Mouse (Mus musculus): Measurements from ENCODE around the gene Dph7.
"Not testable (repeated sequence)": the region's sequence is repeated elsewhere in the genome, so short reads cannot be mapped to it uniquely, and the experiment has no call there.

The Dph7 gene

DNA sequence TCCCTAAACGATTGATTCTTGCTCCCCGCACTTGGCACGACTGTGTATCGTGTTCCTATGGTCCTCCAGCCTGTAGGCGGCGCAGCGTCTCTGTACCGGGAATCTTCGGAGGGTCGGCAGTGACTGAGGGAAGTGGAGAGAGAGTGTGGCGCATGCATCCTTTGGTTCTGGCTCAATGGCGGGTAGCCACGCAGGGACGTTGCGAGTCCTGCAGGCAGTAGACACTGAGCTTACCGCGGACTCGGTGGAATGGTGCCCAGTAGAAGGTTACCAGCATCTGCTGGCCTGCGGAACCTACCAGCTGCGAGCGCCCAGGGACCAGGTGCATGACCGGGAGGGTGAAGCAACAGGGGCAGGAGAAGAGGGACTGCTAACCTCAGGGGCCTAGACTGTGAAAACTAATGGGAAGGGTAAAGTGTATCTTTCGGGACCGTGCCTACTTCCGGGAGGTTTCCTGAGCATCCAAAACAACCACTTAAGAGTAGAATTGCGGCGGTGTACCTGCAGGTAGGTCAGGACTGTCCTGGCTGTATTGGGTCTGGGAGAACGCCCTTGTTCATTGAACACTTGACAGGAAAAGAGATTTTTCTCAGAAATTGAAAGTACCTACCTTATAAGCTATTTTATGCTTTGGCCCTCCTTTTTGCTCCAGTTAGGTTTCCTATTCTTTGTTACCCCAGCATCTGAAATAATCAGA lies at the start of gene Dph7:
Gene Dph7, plus strand, starts transcription at position 97 of the 697 bp plus-strand sequence.
- in situ Hi-C loops (cut with MboI, MseI), result loop anchor here (10.0 kb wide), 1 partner anchor 1962 kb away; no protein-coding TSS in a partner anchor

DNA sequence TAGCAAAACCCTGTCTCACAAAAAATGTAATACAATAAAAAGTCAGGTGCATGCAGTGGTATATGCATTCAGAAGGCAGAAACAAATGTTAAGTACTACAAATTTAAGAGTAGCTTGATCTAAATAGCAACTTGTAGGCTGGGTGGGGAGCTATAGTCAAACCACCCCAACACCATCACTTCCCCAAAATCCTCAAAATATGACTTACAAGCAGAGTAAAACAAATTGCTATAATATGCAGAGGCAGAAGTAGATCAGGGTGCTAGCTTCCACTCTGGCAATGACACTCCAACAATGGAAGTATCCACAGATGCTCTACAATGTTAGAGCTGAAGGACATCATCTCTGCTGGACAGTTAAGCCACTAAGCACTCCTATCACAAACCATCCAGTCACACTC lies 49.6 kb upstream of the Dph7 start:
- in situ Hi-C loops (cut with MboI, MseI), result no loop called here

DNA sequence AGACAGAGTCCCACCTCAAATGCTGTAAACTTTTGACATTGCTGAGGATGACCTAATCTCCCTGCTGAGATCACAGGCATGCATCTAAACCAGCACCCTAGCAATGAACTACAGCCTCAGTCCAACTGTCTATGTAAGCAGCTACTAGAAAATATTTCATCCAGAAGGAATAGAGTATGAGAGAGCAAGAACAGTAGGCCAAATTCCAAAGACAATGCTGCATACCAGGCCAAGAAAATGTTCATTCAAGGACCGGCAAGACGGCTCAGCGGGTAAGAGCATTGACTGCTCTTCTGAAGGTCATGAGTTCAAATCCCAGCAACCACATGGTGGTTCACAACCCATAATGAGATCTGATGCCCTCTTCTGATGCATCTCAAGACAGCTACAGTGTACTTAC lies 47.4 kb upstream of the Dph7 start:
- in situ Hi-C loops (cut with MboI, MseI), result no loop called here

DNA sequence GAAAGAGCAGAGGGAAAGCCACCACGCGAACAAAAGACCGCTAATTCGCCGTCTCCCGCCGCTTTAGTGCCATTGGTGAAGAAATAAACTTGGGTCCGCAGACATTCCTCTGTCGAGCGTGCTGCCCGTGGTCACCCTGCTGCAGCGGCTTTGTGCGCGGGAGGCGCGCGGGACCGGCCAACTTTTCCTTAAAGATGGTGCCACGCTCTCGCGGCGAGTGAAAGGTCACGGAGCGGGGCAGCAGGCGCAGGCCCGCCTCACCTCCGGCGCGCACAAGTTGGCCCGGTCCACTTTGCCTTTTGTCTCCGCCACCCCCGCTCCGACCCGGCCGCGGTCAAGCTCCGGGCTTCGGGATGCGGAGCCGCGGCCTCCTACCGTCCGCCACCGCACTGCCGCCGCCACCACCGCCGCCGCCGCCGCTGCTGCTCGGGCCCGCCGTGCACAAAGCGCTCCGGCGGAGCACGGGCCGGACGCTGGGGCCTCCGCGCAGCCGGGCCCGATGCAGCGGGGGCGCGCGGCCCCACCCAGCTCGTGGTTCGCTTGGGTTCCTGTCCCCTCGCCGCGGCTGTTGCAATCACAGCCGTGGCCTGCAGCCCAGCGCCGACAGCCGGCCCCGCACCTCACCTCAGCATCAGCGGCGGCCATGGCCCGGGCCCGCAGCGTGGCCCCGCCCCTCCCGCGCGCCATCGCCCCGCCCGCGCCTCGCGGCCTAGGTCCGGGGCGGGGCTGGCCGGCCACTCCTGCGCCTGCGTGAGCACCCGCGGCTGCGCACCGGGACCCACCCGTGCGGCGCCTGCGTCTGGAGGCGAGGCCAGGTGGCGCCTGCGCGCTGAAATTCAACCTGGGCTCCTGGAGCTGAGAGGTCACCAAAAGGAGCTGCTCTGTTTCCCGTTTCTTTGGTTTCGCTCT lies 43.0 kb upstream of the Dph7 start, which contains the start of gene Ehmt1:
Gene Ehmt1, minus strand, starts transcription at position 685 of the 909 bp plus-strand sequence.
- in situ Hi-C loops (cut with MboI, MseI), result no loop called here

DNA sequence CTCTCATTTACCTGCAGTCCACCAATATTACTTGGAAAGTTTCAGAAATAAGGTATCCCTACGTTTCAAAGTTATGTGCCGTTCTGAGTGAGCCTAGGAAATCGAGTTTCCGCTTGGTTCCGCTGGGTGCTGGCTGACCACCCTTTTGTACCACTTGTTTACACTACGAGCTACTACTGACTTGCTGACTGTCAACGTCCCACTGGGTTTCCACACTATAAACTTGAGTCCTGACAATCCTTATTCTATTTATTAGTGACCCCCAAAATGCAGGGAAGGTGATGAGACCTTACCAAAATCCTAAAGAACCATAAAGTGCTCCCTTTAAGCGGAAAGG lies 42.4 kb upstream of the Dph7 start:
- in situ Hi-C loops (cut with MboI, MseI), result no loop called here

DNA sequence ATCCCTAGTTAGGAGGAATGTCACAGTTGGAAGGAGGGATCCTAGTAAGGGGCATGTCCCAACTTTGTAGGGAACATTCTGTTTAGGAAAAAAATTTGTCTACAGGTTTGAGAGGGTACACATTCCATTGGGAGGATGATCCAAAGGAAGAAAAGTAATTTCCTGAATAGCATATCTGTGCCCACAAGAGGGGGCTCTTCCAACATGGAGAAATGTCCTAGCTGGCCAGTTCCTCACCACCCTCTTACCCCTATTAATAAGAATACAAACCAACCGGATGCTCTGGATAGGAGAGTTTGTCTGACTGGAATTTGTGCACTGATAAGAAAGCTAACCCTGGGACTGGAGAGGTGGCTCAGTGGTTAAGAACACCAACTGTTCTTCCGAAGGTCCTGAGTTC lies 38.6 kb upstream of the Dph7 start:
- in situ Hi-C loops (cut with MboI, MseI), result no loop called here

DNA sequence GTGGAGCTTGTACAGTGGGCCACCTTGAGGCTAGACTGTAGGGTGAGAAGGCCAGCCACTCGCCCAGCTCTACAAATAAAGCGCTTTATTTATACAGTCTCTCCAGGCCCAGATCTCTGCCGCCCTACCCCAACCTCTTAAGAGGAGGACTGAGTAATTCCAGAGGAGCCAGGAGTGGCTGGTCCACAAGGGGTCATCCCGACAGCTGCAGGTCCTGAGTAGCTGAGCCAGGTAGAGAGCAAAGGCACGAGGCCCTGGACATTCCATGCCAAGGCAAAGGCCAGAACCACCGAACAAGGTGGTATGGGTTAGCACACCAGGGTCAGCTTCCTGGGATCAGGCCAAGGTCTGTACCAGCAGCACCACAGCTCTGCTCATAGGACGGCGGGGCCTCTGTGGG lies 36.9 kb upstream of the Dph7 start:
- in situ Hi-C loops (cut with MboI, MseI), result no loop called here

DNA sequence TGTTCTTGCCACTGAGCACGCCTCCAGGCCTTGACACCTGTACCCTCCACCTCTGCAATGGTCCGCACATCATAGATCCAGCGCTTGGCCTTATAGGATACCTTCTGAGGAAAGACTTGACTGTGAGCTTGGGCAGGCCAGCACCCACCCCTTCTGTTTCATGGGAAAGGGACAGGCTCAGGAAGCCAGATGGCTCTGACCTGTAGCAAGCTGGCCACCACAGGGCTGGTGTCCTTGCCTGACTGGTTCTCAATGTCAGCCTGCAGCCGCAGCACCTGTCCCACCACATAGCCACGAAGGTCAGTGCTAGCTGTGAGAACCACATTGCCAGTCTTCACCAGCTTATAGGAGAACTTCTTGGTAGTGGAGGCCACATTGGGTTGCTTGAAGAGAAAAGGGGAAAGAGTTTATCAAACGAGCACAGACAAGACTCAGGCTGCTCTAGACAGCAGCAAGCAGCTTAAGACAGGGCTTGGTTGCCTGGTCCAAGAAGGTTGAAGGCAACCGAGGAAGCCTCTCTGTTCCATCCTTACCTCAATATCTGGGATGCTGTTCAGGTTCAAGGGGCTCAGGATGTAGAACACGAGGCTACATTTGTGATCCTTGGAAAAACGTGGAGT lies 35.7 kb upstream of the Dph7 start:
- in situ Hi-C loops (cut with MboI, MseI), result no loop called here

DNA sequence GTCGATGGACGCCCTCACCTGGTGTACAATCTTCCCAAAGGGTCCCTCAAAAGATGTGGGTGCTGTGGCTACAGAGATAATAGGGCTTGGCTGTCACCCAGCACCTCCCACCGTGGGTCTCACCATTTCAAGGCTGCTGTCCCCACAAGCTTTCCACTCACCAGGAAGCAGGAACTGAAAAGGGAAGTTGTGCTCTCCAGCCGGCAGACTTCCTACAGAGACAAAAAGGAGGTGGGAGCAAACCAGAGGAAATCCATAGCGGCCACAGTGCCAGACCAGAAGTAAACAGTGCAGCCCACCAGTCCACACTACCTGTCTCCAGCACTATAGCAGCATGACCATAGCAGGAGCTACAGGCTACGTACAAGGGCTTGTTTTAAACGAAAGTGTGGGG lies 35.2 kb upstream of the Dph7 start:
- in situ Hi-C loops (cut with MboI, MseI), result no loop called here

DNA sequence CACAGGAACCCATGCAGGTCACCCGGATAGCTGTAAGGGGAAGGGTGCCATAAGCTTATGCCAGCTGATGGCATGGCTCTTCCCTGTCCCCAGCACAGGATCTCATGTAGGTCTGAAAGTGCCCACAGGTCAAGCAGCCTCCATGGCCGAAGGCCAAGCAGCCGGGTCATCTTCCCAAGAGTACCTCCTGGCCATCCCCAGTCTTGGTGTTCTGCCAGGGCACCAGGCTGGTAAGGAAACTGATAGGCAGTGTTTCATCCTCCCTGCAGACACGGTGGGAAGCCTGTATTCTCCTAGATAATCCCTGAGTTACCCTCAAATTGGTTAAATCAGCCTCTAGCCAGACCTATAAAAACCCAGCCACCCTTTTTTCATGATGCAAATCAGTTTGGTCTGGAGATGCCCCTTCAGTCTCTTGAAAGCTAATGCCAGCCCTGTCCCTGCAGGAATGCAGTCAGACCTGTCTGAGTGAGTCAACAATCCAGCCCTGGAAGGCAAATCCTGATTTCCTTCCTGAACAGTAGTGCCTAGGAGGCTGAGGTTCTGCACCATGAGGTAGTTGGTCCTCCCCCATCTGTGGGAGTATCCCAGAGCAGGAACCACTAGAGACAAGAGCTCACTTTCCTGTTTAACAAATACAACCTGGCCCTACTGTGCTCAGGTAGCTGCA lies 34.3 kb upstream of the Dph7 start:
- in situ Hi-C loops (cut with MboI, MseI), result no loop called here

DNA sequence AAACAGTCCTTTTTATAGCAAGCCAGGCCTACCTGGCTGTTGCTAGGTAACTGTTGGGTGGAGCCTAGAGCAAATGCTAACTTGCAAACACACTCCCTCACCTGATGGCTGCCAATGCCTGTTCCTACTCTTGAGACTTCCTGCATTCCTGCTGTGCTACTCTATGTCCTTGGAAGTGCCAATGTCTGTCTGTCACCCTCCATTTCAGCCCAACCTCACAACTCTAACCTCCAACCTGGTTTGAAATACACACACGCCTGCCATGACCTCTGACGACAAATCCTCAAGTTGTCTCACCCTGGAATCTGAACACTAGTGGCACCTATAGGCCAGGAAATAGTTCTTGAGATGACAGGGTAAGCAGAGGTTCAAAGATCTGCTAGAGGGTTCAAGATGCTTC lies 33.1 kb upstream of the Dph7 start:
- in situ Hi-C loops (cut with MboI, MseI), result no loop called here

DNA sequence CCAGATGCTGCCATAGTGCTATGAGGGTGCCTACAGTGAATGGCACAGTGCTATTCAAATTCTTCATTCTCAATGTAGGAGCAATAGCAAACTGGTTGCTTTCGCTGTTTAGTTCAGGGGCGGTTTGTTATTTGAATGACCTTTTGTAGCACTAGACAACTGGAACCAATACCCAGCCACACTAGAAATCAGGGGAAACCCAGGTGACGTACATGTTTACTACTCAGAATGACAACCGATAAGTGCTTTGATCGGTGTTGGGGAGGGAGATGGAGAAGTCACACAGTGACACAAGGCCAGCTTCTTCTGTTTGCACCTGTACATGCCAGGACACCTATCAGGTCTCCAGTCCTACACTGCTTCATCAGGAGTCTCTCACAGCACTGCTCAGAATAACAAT lies 32.6 kb upstream of the Dph7 start:
- in situ Hi-C loops (cut with MboI, MseI), result no loop called here

DNA sequence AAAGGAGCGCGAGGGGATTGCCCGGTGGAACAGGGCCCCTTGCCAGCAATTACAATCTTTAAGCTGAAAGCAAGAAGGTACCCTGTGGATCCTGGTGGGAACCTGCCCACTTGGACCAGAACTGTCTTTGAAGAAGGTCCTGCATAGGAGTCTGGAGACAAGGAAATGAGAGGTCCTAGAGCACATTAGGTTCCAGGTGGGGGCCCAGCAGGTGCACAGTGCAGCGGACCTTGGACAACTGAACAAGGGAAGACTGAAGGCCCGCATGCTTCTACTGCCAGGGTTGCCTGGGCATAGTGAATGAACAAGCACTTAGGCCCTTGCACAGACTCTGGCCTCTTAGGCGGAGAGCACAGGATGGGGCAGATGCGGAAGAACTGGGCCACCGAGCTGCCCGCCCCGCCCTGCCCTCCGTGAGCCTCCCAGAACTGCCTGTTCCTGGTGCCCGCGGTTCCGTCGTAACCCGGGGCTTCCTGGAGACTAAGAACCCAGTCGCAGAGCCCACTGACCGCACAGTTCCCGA lies 27.7 kb upstream of the Dph7 start:
- in situ Hi-C loops (cut with MboI, MseI), result no loop called here

DNA sequence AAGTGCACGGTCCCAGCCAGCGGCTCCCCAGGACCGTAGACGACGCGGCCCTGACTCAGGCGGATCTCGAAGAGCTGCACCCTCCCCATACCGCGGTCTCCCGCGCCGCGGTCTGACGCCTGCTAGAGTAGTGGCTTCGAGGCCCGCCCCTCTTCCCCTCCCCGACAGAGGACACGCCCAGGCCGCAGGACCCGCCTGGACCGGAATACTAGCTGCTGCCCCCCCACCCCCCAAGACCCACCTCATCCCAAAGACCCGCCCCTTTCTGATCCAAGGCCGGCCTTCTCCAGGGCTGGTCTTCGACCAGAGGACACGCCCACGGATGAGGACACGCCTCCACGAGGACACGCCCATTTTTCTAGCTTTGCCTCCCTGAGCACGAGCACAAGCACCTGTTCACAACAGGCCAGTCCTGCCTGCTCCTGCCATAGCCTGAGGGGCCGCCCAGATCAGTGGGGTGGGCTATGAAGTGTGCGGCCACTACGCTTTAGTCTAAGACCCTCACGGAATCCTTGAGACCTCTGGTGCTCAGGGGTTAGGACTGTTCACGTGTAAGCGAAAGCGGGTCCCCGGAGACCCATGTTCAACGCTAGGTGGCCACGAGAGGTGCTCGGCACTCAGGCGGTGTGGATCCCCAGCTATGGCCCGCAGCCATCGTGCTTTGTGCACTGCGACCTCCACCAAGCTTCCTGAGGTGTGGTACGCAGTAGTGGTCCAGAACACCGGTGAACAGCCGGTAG lies 27.0 kb upstream of the Dph7 start, which contains the start of gene Arrdc1:
Gene Arrdc1, minus strand, starts transcription at position 196 of the 740 bp plus-strand sequence.
- in situ Hi-C loops (cut with MboI, MseI), result no loop called here

DNA sequence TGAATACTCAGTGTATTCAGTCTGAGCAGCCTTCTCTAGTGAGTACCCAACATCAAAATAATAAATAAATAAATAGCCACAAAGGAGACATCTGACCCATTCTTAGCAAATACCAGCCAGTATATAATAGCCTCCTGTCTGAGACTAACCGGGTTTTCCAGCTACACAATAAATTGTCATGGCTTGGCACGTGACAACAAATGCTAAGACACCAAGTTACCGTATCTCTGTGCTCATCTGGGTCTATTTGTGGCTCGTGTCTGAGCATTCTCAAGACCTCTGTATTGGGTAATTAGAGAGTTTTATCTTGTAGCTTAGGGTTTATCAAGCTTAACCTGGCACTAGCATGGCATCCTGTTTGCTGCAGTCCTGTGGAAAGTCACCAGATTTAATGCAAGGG lies 20.1 kb upstream of the Dph7 start:
- in situ Hi-C loops (cut with MboI, MseI), result no loop called here

DNA sequence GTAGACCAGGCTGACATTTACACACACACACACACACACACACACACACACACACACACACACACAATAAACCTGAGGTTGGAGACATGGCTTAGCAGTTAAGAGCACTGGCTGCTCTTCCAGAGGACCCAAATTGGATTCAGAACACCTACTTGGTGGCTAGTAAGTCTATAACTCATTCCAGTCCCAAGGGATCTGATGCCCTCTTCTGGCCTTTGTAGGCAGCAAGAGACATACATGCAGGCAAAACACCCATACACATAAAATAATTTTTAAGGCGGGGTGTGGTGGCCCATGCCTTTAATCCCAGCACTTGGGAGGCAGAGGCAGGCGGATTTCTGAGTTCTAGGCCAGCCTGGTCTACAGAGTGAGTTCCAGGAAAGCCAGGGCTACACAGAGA lies 17.9 kb upstream of the Dph7 start:
- in situ Hi-C loops (cut with MboI, MseI), result not testable (repeated sequence)

DNA sequence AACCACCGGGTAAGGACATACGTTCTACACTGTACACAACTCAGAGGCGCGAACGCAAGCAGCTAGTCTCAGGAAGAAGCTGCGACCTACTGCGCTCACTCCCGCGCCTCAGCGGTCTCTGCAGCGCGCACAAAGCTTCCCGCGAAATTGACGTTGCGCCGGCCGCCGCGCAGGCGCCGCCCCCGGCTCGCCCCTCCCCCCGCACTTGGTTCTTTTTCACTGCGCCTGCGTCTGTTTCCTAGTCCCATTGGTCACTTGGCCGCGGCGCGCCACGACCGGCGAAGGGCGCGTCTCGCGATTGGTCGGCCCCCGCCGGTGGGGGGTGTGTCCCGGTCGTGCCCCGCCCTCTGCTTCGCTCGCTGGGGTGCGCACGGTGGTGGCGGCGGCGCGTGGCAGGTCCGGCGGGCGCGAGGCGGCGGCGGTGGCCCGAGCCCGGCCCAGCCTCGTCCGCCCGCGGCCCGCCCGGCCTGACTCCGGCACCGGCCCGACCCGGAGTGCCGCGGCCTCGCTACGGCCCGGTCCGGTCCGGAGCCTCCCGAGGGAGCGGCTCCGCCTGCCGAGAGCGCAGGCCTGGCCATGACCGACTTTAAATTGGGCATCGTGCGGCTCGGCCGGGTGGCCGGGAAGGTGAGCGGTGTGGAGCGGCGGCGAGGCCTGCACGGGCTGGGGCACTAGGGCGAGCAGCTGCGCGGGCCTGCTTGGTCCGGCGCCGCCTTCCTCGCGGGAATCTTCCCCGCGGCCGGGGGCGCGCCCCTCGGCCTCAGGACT lies 12.6 kb upstream of the Dph7 start, which contains the start of gene Zmynd19:
Gene Zmynd19, plus strand, starts transcription at position 372 of the 768 bp plus-strand sequence.
- in situ Hi-C loops (cut with MboI, MseI), result loop anchor here (5.0 kb wide), 1 partner anchor 562 kb away; no protein-coding TSS in a partner anchor

DNA sequence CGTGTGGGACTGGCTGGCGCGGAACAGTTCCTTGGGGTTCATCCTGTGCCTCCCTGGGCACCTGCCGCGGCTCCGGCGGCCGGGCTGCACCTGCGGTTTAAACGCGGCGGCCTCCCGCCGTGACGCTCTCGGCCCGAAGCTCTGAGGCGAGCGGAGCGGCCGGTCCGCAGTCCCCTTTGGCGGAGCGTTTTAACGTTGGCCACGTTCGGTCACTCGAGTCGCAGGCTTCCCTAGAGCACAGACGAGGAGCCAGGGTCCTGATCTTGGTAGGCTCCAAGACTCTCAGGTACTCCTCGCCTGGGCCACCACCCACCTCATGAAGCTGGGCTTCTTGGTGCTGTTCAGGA lies 12.0 kb upstream of the Dph7 start:
- in situ Hi-C loops (cut with MboI, MseI), result no loop called here

DNA sequence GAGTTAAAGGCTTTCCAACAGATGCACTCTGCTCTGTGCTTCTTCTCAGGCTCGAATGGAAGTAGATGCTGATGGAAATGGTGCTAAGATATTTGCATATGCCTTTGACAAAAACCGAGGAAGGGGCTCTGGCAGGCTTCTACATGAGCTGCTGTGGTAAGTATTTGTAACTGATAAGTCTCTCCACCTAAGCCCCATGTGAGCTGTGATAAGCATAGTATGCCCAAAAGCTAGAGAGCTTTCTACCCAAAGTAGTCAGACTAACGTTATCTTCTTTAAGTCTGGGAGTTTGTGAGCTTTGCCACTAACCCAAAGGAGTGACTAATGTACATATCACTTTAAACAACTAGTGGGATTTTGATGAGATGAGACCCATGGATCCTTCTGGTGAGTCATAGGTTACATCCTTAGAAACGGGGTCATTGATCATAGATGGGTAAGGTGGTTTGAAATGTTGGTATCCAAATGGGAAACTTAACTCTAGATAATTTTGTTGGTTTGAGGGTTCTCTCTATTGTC lies 9.6 kb upstream of the Dph7 start:
- in situ Hi-C loops (cut with MboI, MseI), result no loop called here

DNA sequence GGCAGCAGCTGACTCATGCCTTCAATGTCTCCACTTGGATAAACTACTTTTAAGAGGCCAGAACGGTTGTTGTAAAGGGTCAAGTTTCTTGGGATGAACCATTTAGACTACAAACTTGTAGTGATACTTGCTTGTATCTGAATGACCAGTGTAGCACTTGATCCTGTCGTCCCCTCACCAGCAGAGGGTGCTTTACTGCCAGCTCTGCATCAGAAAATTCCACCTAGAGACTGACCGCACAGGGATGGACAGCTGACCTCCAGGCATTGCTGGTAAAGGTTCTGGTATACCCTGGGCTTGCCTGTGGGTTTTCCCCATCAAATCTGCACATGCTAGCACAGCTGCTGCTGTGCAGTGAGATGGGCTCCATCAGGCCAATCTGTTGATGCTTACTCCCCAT lies 1.3 kb upstream of the Dph7 start:
- in situ Hi-C loops (cut with MboI, MseI), result loop anchor here (10.0 kb wide), 1 partner anchor 1964 kb away; no protein-coding TSS in a partner anchor
